Mouse (Mus musculus): ENCODE data around the gene Rxrg.

- no peak for TF ChIP-seq CTCF (IDR thresholded peaks at IDR 0.05; ENCODE audit: control insufficient read depth, insufficient read depth, low read length)
- TF ChIP-seq POLR2A (IDR thresholded peaks at IDR 0.05; ENCODE audit: borderline replicate concordance, control insufficient read depth, low read depth, low read length), result no peak
These were observed 10.1 kb downstream of the Rxrg start for GRCm38 (mm10) chr1:167608201-167608741.

Data from bone marrow, adult 2 months (tissue).